ENCODE assay signal across 8 mouse cellular contexts in genomic region chr17:49951491-49951855, GRCm38 (mm10).
A peak's percentile ranks its signal among the peaks of the same experiment; 100 is the strongest.
DNase-seq lines count a peak whose midpoint lies in the region; ATAC-seq and TF ChIP-seq lines count a peak whose summit lies in the region.

No protein-coding gene starts in this region.

- no peaks in the 10 kb centered on the region for H3K9me3 ChIP-seq in forebrain, postnatal 0 days (ENCODE audit: low read length)

- 8% methylated on average over 7 of the region's 7 CpGs for WGBS in cerebellum, adult 2 months
- WGBS in forebrain, postnatal 0 days = 3% methylated on average over 7 of the region's 7 CpGs

- H3K4me1 ChIP-seq in cerebellum, adult 2 months (ENCODE audit: control insufficient read depth, insufficient read depth, low read length) = peaks cover 3% of the 10 kb centered on the region; the same call in 1 of the 2 replicates
- H3K4me1 ChIP-seq in forebrain, postnatal 0 days (ENCODE audit: insufficient read depth) = peaks cover 13% of the 10 kb centered on the region

- no peaks in the 10 kb centered on the region for H3K36me3 ChIP-seq in forebrain, postnatal 0 days (ENCODE audit: insufficient read depth)

- DNase-seq in NIH3T3 (ENCODE audit: low read depth) = peak; percentile 84
- DNase-seq in cerebellum, adult 2 months = peak; percentile 67 to 70
- DNase-seq in forebrain, postnatal 0 days = peak; percentile 95
- peak; percentile 82 to 89 for DNase-seq in heart, postnatal 36 days
- peak; percentile 90 for DNase-seq in layer of hippocampus, adult 11-12 months (ENCODE audit: low spot score)
- peak; percentile 34 to 51 for DNase-seq in lung, adult 18-20 months
- DNase-seq in thymus, postnatal 14 days = peak; percentile 77

- H3K4me3 ChIP-seq in cerebellum, adult 2 months (replicated peaks; ENCODE audit: insufficient read depth, low read depth, low read length) = no peak overlapping the region
- H3K4me3 ChIP-seq in forebrain, postnatal 0 days (ENCODE audit: low read depth, low read length) = peak overlapping the region; percentile 25; the same call in 1 of the 2 replicates

- H3K9ac ChIP-seq in forebrain, postnatal 0 days = peak overlapping the region; percentile 40

- peak; percentile 70 for ATAC-seq in forebrain, postnatal 0 days
- 0 out of 2 replicates have a peak, but pooled peaks have one; percentile 46 for ATAC-seq in neutrophil, adult 5-6 weeks (ENCODE audit: extremely low read depth, insufficient number of reproducible peaks, low FRiP score, poor library complexity, severe bottlenecking)

- H3K27ac ChIP-seq in cerebellum, adult 2 months (ENCODE audit: insufficient read depth, low read length) = no peak overlapping the region
- H3K27ac ChIP-seq in forebrain, postnatal 0 days (ENCODE audit: low read depth, low read length) = peak overlapping the region; percentile 54; the same call in 1 of the 2 replicates

- TF ChIP-seq CTCF in cerebellum, adult 2 months (IDR thresholded peaks at IDR 0.05; ENCODE audit: borderline replicate concordance, insufficient read depth, low read depth, low read length) = peak; percentile 56
- peak; percentile 82 for TF ChIP-seq CTCF in forebrain, postnatal 0 days (IDR thresholded peaks at IDR 0.05; ENCODE audit: low read depth)

- TF ChIP-seq POLR2A in cerebellum, adult 2 months (IDR thresholded peaks at IDR 0.05; ENCODE audit: borderline replicate concordance, insufficient read depth, low read length) = no peak

- intact Hi-C loops in heart, postnatal 36 days (cut with DNase I) = loop anchor here (1.0 to 5.0 kb wide), 4 partner anchors 15 to 846 kb away; no protein-coding TSS in a partner anchor

- H3K4me2 ChIP-seq in forebrain, postnatal 0 days (ENCODE audit: low read depth) = peak overlapping the region; percentile 57

- H3K27me3 ChIP-seq in cerebellum, adult 2 months (ENCODE audit: control insufficient read depth, insufficient read depth, low read length) = no peaks in the 10 kb centered on the region
- H3K27me3 ChIP-seq in forebrain, postnatal 0 days (ENCODE audit: insufficient read depth, low read length) = no peaks in the 10 kb centered on the region

Comparison
In these comparisons a context has a peak if more than half of its experiments do, and no peak if none do; other contexts are left out.
1. DNase-seq: peak in every context shown above with its lines; median percentile 95 in forebrain, postnatal 0 days; 90 in layer of hippocampus, adult 11-12 months; 86 in heart, postnatal 36 days; 84 in NIH3T3; 77 in thymus, postnatal 14 days; 68 in cerebellum, adult 2 months; 42 in lung, adult 18-20 months.